Mouse (Mus musculus) left cerebral cortex, postnatal 36 days (tissue): ENCODE measurements around the gene Spa17. TPM values are rescaled to one million over a fixed set of nuclear protein-coding genes. Genes with fewer than 3 reads are reported as not detected.

Experiments used
- DNase-seq, 2 experiments: peaks; one replicate each; pipeline ENCODE4 v3.0.0; 2021 to 2022; ENCODE audit warnings: low spot score in 2 of 2, mixed read lengths in 1 of 2
- intact Hi-C: fragments of 180-260 bp; cut with DNase I; formaldehyde crosslinking; loops from one replicate; pipeline ENCODE4 v1.15.1; 2025
- total RNA-seq, 2 experiments: library from RNA; stranded (reverse); gene quantifications; 2 replicates each; pipeline ENCODE4 v1.2.3; 2021

Gene Spa17
- total RNA-seq, 2 experiments from 2014 or later: 1.8 to 2.9 TPM

GRCm38 (mm10) chr9:37624502-37624901 is 11.0 kb upstream of the Spa17 start:
- DNase-seq: no peak
- intact Hi-C loops: no loop called here

GRCm38 (mm10) chr9:37623981-37624380 is 10.5 kb upstream of the Spa17 start:
- intact Hi-C loops: no loop called here

GRCm38 (mm10) chr9:37621290-37621689 is 7.8 kb upstream of the Spa17 start:
- peak; percentile 46 to 60 for DNase-seq
- intact Hi-C loops: no loop called here

More at GRCm38 (mm10) chr9:37623981-37624380, 10.5 kb upstream of the Spa17 start:
- DNase-seq: no peak

GRCm38 (mm10) chr9:37616770-37617169 is 3.2 kb upstream of the Spa17 start:
- DNase-seq: no peak

GRCm38 (mm10) chr9:37615220-37615619 is 1.7 kb upstream of the Spa17 start:
- intact Hi-C loops: loop anchor here (2.0 kb wide), 1 partner anchor 62 kb away; the partner anchor contains the start of gene Nrgn

More at GRCm38 (mm10) chr9:37616770-37617169, 3.2 kb upstream of the Spa17 start:
- intact Hi-C loops: loop anchor here (2.0 kb wide), 3 partner anchors 72 to 186 kb away; no protein-coding TSS in a partner anchor

GRCm38 (mm10) chr9:37614316-37614715 is 794 bp upstream of the Spa17 start:
- DNase-seq: no peak
- intact Hi-C loops: loop anchor here (2.0 to 5.0 kb wide), 2 partner anchors 37 to 62 kb away; partner anchors contain the start of gene Nrgn

More at GRCm38 (mm10) chr9:37615220-37615619, 1.7 kb upstream of the Spa17 start:
- DNase-seq: peak in 1 of 2 experiments; percentile 42

- no peak for DNase-seq
- intact Hi-C loops: loop anchor here (2.0 to 5.0 kb wide), 2 partner anchors 37 to 61 kb away; partner anchors contain the start of gene Nrgn
Measured at GRCm38 (mm10) chr9:37613911-37614280, 374 bp upstream of the Spa17 start.

- intact Hi-C loops: no loop called here
Measured at GRCm38 (mm10) chr9:37609558-37609957, 4.0 kb downstream of the Spa17 start.

GRCm38 (mm10) chr9:37605089-37605488 is 8.4 kb downstream of the Spa17 start:
- intact Hi-C loops: no loop called here
- no peak for DNase-seq

More at GRCm38 (mm10) chr9:37609558-37609957, 4.0 kb downstream of the Spa17 start:
- no peak for DNase-seq

- DNase-seq: no peak
- intact Hi-C loops: no loop called here
Measured at GRCm38 (mm10) chr9:37600538-37601205, 12.8 kb downstream of the Spa17 start.

- intact Hi-C loops: no loop called here
- no peak for DNase-seq
Measured at GRCm38 (mm10) chr9:37598637-37599036, 14.9 kb downstream of the Spa17 start.

- DNase-seq: no peak
- intact Hi-C loops: no loop called here
Measured at GRCm38 (mm10) chr9:37595570-37595969, 18.0 kb downstream of the Spa17 start.

- intact Hi-C loops: no loop called here
- no peak for DNase-seq
Measured at GRCm38 (mm10) chr9:37593690-37594089, 19.8 kb downstream of the Spa17 start.

- no peak for DNase-seq
- intact Hi-C loops: no loop called here
Measured at GRCm38 (mm10) chr9:37592633-37593032, 20.9 kb downstream of the Spa17 start.

GRCm38 (mm10) chr9:37592025-37592424 is 21.5 kb downstream of the Spa17 start:
- intact Hi-C loops: no loop called here

GRCm38 (mm10) chr9:37590381-37590780 is 23.1 kb downstream of the Spa17 start:
- no peak for DNase-seq
- intact Hi-C loops: no loop called here

More at GRCm38 (mm10) chr9:37592025-37592424, 21.5 kb downstream of the Spa17 start:
- DNase-seq: no peak

GRCm38 (mm10) chr9:37586718-37587117 is 26.8 kb downstream of the Spa17 start:
- no peak for DNase-seq
- intact Hi-C loops: no loop called here

GRCm38 (mm10) chr9:37583594-37583993 is 29.9 kb downstream of the Spa17 start:
- intact Hi-C loops: no loop called here
- DNase-seq: no peak

- intact Hi-C loops: loop anchor here (2.0 to 5.0 kb wide), 2 partner anchors 24 to 36 kb away; partner anchors contain the start of genes Nrgn and Spa17
- DNase-seq: peak; percentile 68 to 73
Measured at GRCm38 (mm10) chr9:37576436-37576930, 37.0 kb downstream of the Spa17 start.

GRCm38 (mm10) chr9:37572204-37572876 is 41.2 kb downstream of the Spa17 start:
- intact Hi-C loops: no loop called here
- no peak for DNase-seq
